Mouse (Mus musculus): ENCODE measurements around the gene Ikzf2. TPM values are rescaled to one million over a fixed set of nuclear protein-coding genes. Genes with fewer than 3 reads are reported as not detected.
A peak's percentile ranks its signal among the peaks of the same experiment; 100 is the strongest.

Ikzf2 gene
- polyA plus RNA-seq, 2 experiments from 2014 or later = 457 to 622 TPM

- no peak for ATAC-seq
Observed at GRCm38 (mm10) chr1:69507513-69507912, 179.5 kb downstream of the Ikzf2 start.

GRCm38 (mm10) chr1:69506615-69507159, 180.4 kb downstream of the Ikzf2 start:
- no peak for ATAC-seq

GRCm38 (mm10) chr1:69506011-69506410, 181.0 kb downstream of the Ikzf2 start:
- ATAC-seq = no peak

GRCm38 (mm10) chr1:69500388-69500787, 186.7 kb downstream of the Ikzf2 start:
- ATAC-seq = no peak

GRCm38 (mm10) chr1:69499652-69500051, 187.4 kb downstream of the Ikzf2 start:
- ATAC-seq = no peak

- peak; percentile 71 for ATAC-seq
Observed at GRCm38 (mm10) chr1:69498862-69499306, 188.2 kb downstream of the Ikzf2 start.

GRCm38 (mm10) chr1:69496055-69496454, 191.0 kb downstream of the Ikzf2 start:
- no peak for ATAC-seq

GRCm38 (mm10) chr1:69493309-69494047, 193.6 kb downstream of the Ikzf2 start:
- ATAC-seq = no peak

GRCm38 (mm10) chr1:69492013-69492412, 195.0 kb downstream of the Ikzf2 start:
- ATAC-seq = no peak

GRCm38 (mm10) chr1:69489026-69489425, 198.0 kb downstream of the Ikzf2 start:
- no peak for ATAC-seq

GRCm38 (mm10) chr1:69488625-69489024, 198.4 kb downstream of the Ikzf2 start:
- no peak for ATAC-seq

Other genes starting within 250 kb of the Ikzf2 start
- gene Spag16, start 139.7 kb upstream of the Ikzf2 start, polyA plus RNA-seq (2017; shearing (Covaris generic)) = under 1 TPM; 0.29 to 0.67 TPM